Mouse (Mus musculus): ENCODE measurements at regions not wholly inside any gene's neighbourhood (a gene's known extent, or its start where the extent isn't known, plus 50 kb on each side); places are given as distances from the start of the nearest gene placed in this dataset.

- TF ChIP-seq EP300 (IDR thresholded peaks at IDR 0.05) (no peak), CTCF (IDR thresholded peaks at IDR 0.05) (no peak)
Observed at GRCm38 (mm10) chr15:51070538-51070937, 2814.2 kb upstream of the Gm7489 start.

All from lung, postnatal 0 days (tissue).